Mouse (Mus musculus) heart, postnatal 36 days (tissue): ENCODE data around the gene Map3k4. TPM values are rescaled to one million over a fixed set of nuclear protein-coding genes. Genes with fewer than 3 reads are reported as not detected.
"Not testable (repeated sequence)": the region's sequence is repeated elsewhere in the genome, so short reads cannot be mapped to it uniquely, and the experiment has no call there.

ENCODE experiments used
- DNase-seq, 2 experiments: peaks; one replicate each; pipeline ENCODE4 v3.0.0; 2021 to 2022
- intact Hi-C: fragments of 180-260 bp; cut with DNase I; formaldehyde crosslinking; loops from one replicate; pipeline ENCODE4 v1.15.1; 2025
- total RNA-seq, 2 experiments: library from RNA; stranded (reverse); gene quantifications; 2 replicates each; pipeline ENCODE4 v1.2.3; 2021

The Map3k4 gene
- total RNA-seq, 2 experiments from 2014 or later = 45.8 to 46.6 TPM

- intact Hi-C loops = no loop called here
- DNase-seq = no peak
Measured at GRCm38 (mm10) chr17:12228001-12228400, 90.6 kb downstream of the Map3k4 start.

- DNase-seq = peak; percentile 19 to 38
- intact Hi-C loops = loop anchor here (2.0 kb wide), 1 partner anchor 144 kb away; no protein-coding TSS in a partner anchor
Measured at GRCm38 (mm10) chr17:12226551-12226950, 92.0 kb downstream of the Map3k4 start.

DNA sequence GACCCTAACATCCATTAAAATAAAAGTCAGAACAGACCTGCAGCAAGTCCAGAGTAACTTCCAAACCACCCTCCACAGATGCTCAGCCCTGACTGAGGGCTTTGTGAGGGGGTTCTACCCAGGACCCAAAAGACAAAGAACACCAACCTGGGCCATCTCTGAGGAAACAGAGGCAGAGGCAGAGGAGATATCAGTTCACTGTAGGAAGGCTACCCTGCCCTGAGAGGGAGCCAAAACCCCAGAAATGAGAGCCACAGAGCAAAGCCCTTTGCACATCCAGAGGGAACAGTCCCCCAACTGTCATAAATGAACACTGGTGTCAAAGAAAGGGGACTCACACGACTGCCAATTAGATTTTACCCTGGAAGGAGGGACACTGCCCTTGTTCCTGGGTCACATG lies 93.4 kb downstream of the Map3k4 start:
- intact Hi-C loops = no loop called here
- DNase-seq = no peak

GRCm38 (mm10) chr17:12224551-12224950 lies 94.0 kb downstream of the Map3k4 start:
- intact Hi-C loops, DNase-seq: not testable (repeated sequence)

- intact Hi-C loops = no loop called here
- DNase-seq = no peak
Measured at GRCm38 (mm10) chr17:12224145-12224544, 94.5 kb downstream of the Map3k4 start.

- no peak for DNase-seq
- intact Hi-C loops = no loop called here
Measured at GRCm38 (mm10) chr17:12223682-12224081, 94.9 kb downstream of the Map3k4 start.

DNA sequence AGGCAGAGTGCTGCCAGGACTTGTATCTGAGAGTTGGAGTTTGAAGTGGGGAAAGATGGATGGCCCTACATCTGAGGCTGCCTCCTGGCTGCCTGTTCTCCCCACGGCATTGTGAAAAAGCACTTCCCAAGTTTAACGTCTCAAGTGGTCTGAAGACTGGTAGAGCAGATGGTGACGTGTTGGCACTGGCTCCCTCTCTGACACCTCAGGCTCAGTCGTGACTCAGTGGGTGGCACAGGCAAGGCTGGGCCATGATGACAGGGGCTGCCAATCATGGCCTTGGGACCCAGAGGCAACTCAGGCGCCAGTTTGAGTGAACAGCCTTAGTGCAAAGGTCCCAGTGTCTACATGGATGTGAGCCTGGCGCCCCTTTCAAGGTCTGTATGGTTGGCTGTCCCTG lies 96.7 kb downstream of the Map3k4 start:
- DNase-seq = no peak
- intact Hi-C loops = no loop called here

GRCm38 (mm10) chr17:12216224-12216623 lies 102.4 kb downstream of the Map3k4 start:
- intact Hi-C loops = no loop called here
- no peak for DNase-seq

GRCm38 (mm10) chr17:12213430-12213829 lies 105.2 kb downstream of the Map3k4 start:
- intact Hi-C loops = loop anchor here (5.0 kb wide), 1 partner anchor 96 kb away; the partner anchor contains the start of gene Agpat4
- no peak for DNase-seq

DNA sequence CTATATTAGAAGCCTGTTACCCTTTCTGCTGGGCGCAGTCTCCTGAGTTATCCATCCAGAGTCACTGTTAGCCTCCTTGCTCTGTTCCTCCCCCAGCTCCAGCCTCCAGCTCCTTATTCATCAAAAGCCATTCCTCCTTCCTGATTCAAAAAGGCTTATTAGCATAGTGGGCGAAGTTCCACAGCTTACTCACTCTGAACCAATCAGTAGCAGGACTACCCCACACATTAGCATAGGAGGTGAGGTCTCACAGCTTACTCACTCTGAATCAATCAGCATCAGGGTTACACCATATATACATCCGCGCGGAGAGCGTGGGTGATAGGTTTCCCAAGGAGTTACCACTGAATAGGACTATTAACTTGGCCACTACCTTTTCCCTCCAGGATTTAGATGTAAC lies 106.3 kb downstream of the Map3k4 start:
- intact Hi-C loops = loop anchor here (5.0 kb wide), 1 partner anchor 95 kb away; the partner anchor contains the start of gene Agpat4
- DNase-seq = no peak

- DNase-seq = no peak
- intact Hi-C loops = loop anchor here (1.0 to 5.0 kb wide), 2 partner anchors 95 to 109 kb away; partner anchors contain the start of gene Agpat4
Measured at GRCm38 (mm10) chr17:12211890-12212289, 106.7 kb downstream of the Map3k4 start.

GRCm38 (mm10) chr17:12210544-12211132 lies 108.0 kb downstream of the Map3k4 start:
- intact Hi-C loops = loop anchor here (1.0 to 5.0 kb wide), 3 partner anchors 93 to 171 kb away; partner anchors contain the start of gene Agpat4
- DNase-seq = peak; percentile 87 to 94

DNA sequence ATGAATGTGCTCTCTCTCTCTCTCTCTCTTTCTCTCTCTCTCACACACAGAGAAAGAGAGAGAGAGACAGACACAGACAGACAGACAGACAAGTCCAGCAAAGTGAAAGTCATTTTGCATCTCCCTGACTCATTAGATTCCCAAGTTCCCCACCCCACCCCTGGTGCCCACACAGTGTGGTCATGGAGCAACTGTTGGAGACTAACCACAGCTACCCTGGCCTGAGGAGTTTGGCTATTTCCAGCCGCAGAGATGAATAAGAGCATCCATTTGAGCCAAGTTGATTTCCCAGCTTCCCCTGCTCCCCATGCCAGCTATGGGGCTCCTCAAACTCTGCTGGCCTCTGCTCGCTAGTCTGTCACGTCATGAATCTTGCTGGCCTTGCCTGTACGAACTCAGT lies 109.1 kb downstream of the Map3k4 start:
- intact Hi-C loops = no loop called here
- no peak for DNase-seq

- no peak for DNase-seq
- intact Hi-C loops = no loop called here
Measured at GRCm38 (mm10) chr17:12207022-12207548, 111.5 kb downstream of the Map3k4 start.

- intact Hi-C loops = no loop called here
- no peak for DNase-seq
Measured at GRCm38 (mm10) chr17:12206248-12206647, 112.3 kb downstream of the Map3k4 start.

- no peak for DNase-seq
- intact Hi-C loops = no loop called here
Measured at GRCm38 (mm10) chr17:12205694-12206075, 112.9 kb downstream of the Map3k4 start.

- intact Hi-C loops = no loop called here
- no peak for DNase-seq
Measured at GRCm38 (mm10) chr17:12205015-12205693, 113.4 kb downstream of the Map3k4 start.

GRCm38 (mm10) chr17:12204689-12205014 lies 113.9 kb downstream of the Map3k4 start:
- no peak for DNase-seq
- intact Hi-C loops = no loop called here

- intact Hi-C loops = no loop called here
Measured at GRCm38 (mm10) chr17:12204246-12204645, 114.3 kb downstream of the Map3k4 start.

DNA sequence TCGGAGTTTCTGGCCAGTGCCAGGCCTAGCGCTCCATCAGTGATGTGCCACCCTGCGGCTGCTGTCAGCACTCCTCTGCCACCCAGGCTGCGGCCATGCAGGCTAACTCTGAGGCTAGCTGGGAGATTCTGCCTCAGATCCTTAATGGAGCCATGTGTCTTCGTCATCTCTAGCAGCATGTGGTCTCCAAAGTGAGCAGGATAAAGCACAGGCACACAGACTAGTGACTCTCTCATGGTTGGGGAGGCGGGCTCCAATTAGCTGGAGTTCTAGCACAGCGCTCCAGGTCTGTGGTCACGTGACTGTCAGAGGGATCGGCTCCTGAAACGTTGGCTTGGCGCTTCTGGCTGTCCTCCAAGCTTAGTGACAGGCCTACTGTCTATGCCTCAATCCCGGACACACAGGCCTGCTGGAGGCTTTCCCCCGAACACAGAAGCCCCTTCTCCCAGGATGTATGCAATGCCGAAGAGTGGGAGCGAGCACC lies 115.1 kb downstream of the Map3k4 start:
- peak in 1 of 2 experiments; percentile 14 for DNase-seq

More at GRCm38 (mm10) chr17:12204246-12204645, 114.3 kb downstream of the Map3k4 start:
- DNase-seq = no peak

DNA sequence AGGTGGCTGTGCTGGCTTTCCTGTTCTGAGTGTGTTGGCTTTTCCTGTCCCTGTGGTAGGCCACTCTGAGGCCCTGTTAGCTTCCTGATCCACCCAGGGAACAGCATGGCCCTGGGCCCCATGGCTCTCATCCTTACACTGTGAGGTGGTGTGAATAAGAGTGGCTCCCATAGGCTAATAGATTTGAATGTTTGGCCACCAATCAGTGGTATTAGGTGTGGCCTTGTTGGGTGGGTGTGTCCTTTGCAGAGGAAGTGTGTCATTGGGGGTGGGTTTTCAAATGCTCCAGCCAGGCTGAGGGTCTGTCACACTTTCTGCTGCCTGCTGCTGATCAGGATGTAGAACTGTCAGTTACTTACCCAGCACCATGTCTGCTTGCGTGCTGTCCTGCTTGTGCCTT lies 117.5 kb downstream of the Map3k4 start:
- DNase-seq = no peak
- intact Hi-C loops = no loop called here

More for the DNA sequence above, 115.1 kb downstream of the Map3k4 start:
- intact Hi-C loops = no loop called here

DNA sequence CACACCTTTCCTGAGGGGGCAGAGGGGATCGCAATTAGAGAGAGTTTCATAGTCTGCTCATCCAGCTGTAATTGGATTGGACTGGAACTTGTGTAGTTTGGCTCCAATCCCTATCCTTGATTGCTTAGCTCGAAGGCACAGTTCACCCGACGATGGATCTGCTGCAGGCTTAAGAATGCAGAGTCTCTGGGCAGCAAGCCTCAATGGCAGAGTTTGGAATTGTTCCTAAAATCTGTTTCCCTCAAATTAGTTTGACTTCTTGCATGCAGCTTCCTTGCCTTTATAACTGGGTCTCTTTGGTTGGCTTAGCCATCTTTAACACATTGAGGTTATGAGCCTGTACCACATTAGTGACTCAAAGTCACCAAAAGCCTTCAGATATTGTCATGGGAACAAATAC lies 118.7 kb downstream of the Map3k4 start:
- intact Hi-C loops = no loop called here
- no peak for DNase-seq
